Mouse (Mus musculus) cortical plate, adult 2 months (tissue): ENCODE data around the gene Scube3.

Experiments used
- CTCF ChIP-seq: fragments of 200-500 bp; IDR thresholded peaks from 2 replicates; pipeline ENCODE4 v1.5.1; 2011; ENCODE audit warnings: mild to moderate bottlenecking, control low read depth, low read length; ENCODE audit not compliant: insufficient read depth; ENCODE audit errors: extremely low read depth
- POLR2A ChIP-seq: fragments of 200-500 bp; IDR thresholded peaks from 2 replicates; pipeline ENCODE4 v1.6.1; 2011; ENCODE audit warnings: mild to moderate bottlenecking, low read length, control low read depth; ENCODE audit not compliant: insufficient read depth; ENCODE audit errors: extremely low read depth

GRCm38 (mm10) chr17:28160361-28160760, 18.4 kb downstream of the Scube3 start:
- no peak for TF ChIP-seq POLR2A
- no peak for TF ChIP-seq CTCF
